Mouse (Mus musculus): ENCODE data around the gene Suclg2. TPM values are rescaled to one million over a fixed set of nuclear protein-coding genes. Genes with fewer than 3 reads are reported as not detected.

The Suclg2 gene
- total RNA-seq (2021): 100 to 1,000 TPM; 157 to 168 TPM
- long read RNA-seq, experiment 1, transcript Suclg2-204 (11 exons, 3,367 nt): major isoform, 270 of 289 reads
- long read RNA-seq, experiment 1, partial matches to known transcripts: 10 of 289 reads
- long read RNA-seq, experiment 1, other reads (novel, unspliced or antisense): 9 of 289 reads
- long read RNA-seq, experiment 2, transcript Suclg2-204 (11 exons, 3,367 nt): major isoform, 110 of 123 reads
- long read RNA-seq, experiment 2, partial matches to known transcripts: 5 of 123 reads
- long read RNA-seq, experiment 2, other reads (novel, unspliced or antisense): 8 of 123 reads

- DNase-seq: peak; percentile 87 to 88
Observed at GRCm38 (mm10) chr6:95718031-95718968, at the start of gene Suclg2. TSS of gene Suclg2 (minus strand) at chr6:95718800.

GRCm38 (mm10) chr6:95766566-95766965 is 48.0 kb upstream of the Suclg2 start:
- DNase-seq: no peak

- DNase-seq: no peak
Observed at GRCm38 (mm10) chr6:95759558-95760172, 41.1 kb upstream of the Suclg2 start.

- DNase-seq: peak; percentile 16 to 52
Observed at GRCm38 (mm10) chr6:95742378-95742777, 23.8 kb upstream of the Suclg2 start.

- no peak for DNase-seq
Observed at GRCm38 (mm10) chr6:95731570-95732367, 13.2 kb upstream of the Suclg2 start.

GRCm38 (mm10) chr6:95729399-95729798 is 10.8 kb upstream of the Suclg2 start:
- DNase-seq: no peak

GRCm38 (mm10) chr6:95725281-95725680 is 6.7 kb upstream of the Suclg2 start:
- no peak for DNase-seq

GRCm38 (mm10) chr6:95723361-95723760 is 4.8 kb upstream of the Suclg2 start:
- no peak for DNase-seq

GRCm38 (mm10) chr6:95719791-95720190 is 1.2 kb upstream of the Suclg2 start:
- no peak for DNase-seq

- no peak for DNase-seq
Observed at GRCm38 (mm10) chr6:95718969-95719333, 351 bp upstream of the Suclg2 start.

- DNase-seq: no peak
Observed at GRCm38 (mm10) chr6:95717071-95717470, 1.5 kb downstream of the Suclg2 start.

GRCm38 (mm10) chr6:95716476-95716875 is 2.1 kb downstream of the Suclg2 start:
- DNase-seq: no peak

- DNase-seq: peak; percentile 68 to 80
Observed at GRCm38 (mm10) chr6:95713245-95713644, 5.4 kb downstream of the Suclg2 start.

- DNase-seq: no peak
Observed at GRCm38 (mm10) chr6:95712081-95712480, 6.5 kb downstream of the Suclg2 start.

- no peak for DNase-seq
Observed at GRCm38 (mm10) chr6:95711671-95712070, 6.9 kb downstream of the Suclg2 start.

GRCm38 (mm10) chr6:95710886-95711285 is 7.7 kb downstream of the Suclg2 start:
- no peak for DNase-seq

GRCm38 (mm10) chr6:95709531-95709930 is 9.1 kb downstream of the Suclg2 start:
- DNase-seq: no peak

- no peak for DNase-seq
Observed at GRCm38 (mm10) chr6:95709106-95709505, 9.5 kb downstream of the Suclg2 start.

GRCm38 (mm10) chr6:95704626-95705025 is 14.0 kb downstream of the Suclg2 start:
- DNase-seq: peak in 1 of 2 experiments; percentile 47

GRCm38 (mm10) chr6:95702200-95702599 is 16.4 kb downstream of the Suclg2 start:
- DNase-seq: no peak

- DNase-seq: no peak
Observed at GRCm38 (mm10) chr6:95701786-95702185, 16.8 kb downstream of the Suclg2 start.
